Mouse (Mus musculus) embryonic facial prominence, embryonic 15.5 days (tissue): ENCODE data around the gene Gm17482. TPM values are rescaled to one million over a fixed set of nuclear protein-coding genes. Genes with fewer than 3 reads are reported as not detected.

Experiments used
- ATAC-seq: fragments of 200-750 bp; cut with Nextera tagmentation; 2 replicates; pipeline ENCODE4 v1.8.0; 2017; ENCODE audit warnings: low read depth, moderate TSS enrichment; ENCODE audit not compliant: insufficient number of reproducible peaks, low FRiP score, low TSS enrichment
- H3K27ac ChIP-seq: fragments of 300-500 bp; sonication (generic); replicated peaks from 2 replicates; pipeline ENCODE4 v1.5.1; 2015; ENCODE audit warnings: mild to moderate bottlenecking, inconsistent platforms
- H3K27me3 ChIP-seq: fragments of 300-500 bp; sonication (generic); 2 replicates; pipeline ENCODE4 v1.6.1; 2015; ENCODE audit warnings: inconsistent platforms
- H3K36me3 ChIP-seq: fragments of 300-500 bp; sonication (generic); 2 replicates; pipeline ENCODE4 v1.6.1; 2015; ENCODE audit warnings: mild to moderate bottlenecking, inconsistent platforms
- H3K4me1 ChIP-seq: fragments of 300-500 bp; sonication (generic); 2 replicates; pipeline ENCODE4 v1.6.1; 2015; ENCODE audit warnings: inconsistent platforms
- H3K4me2 ChIP-seq: fragments of 300-500 bp; sonication (generic); replicated peaks from 2 replicates; pipeline ENCODE4 v1.6.1; 2015; ENCODE audit warnings: mild to moderate bottlenecking, inconsistent platforms
- H3K4me3 ChIP-seq: fragments of 300-500 bp; sonication (generic); replicated peaks from 2 replicates; pipeline ENCODE4 v1.5.1; 2015; ENCODE audit warnings: mild to moderate bottlenecking, inconsistent platforms
- H3K9ac ChIP-seq: fragments of 300-500 bp; sonication (generic); 2 replicates; pipeline ENCODE4 v1.6.1; 2015; ENCODE audit warnings: inconsistent platforms
- H3K9me3 ChIP-seq: fragments of 300-500 bp; sonication (generic); replicated peaks from 2 replicates; pipeline ENCODE4 v1.6.1; 2016; ENCODE audit warnings: inconsistent platforms
- WGBS: fragments of 180-500 bp; shearing (Covaris S2); methylation state at CpG from one replicate; pipeline ENCODE4 v1.1.7; 2015; 5-methylcytosine and 5-hydroxymethylcytosine counted together
- polyA plus RNA-seq: library from polyadenylated mRNA; unstranded; fragments of >200 nt; fragmentation: Nextera tagmentation; extraction: Ambion mirVana; gene quantifications from 2 replicates; pipeline ENCODE4 v1.2.1, GENCODE M21; 2015

Gm17482 gene
- polyA plus RNA-seq, 1 experiment from 2014 or later: not detected

DNA sequence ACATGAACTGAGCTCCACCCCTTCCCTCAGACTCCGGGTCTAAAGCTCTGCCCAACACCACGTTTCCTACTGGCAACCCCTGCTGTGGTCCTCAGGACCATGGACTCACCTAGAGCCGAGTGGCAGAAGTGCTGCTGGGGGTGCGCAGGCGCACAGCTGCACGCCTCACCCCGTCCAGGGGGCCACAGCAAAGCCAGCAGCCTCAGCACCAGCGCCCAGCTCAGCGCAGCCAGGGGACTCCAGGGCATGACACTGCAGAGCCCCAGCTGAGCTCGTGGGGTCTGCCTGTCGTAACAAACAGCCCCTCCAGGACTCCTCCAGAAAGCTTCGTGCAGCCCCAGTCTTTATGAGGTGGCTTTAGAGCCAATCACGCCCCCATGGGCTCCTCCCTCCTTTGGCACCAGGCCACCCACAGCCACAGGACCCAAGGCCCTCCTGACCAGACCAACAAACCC is 24.4 kb downstream of the Gm17482 start:
- no peaks in the 10 kb centered on the region for H3K9me3 ChIP-seq
- no peak overlapping the region; the same call in 1 of the 2 replicates for H3K4me3 ChIP-seq
- peaks cover 5% of the 10 kb centered on the region for H3K4me1 ChIP-seq
- 7% methylated on average over 13 of the region's 13 CpGs for WGBS
- ATAC-seq: no peak
- H3K4me2 ChIP-seq: peak overlapping the region; percentile 42
- H3K9ac ChIP-seq: no peak overlapping the region
- H3K36me3 ChIP-seq: no peaks in the 10 kb centered on the region
- H3K27me3 ChIP-seq: no peaks in the 10 kb centered on the region
- no peak overlapping the region for H3K27ac ChIP-seq

DNA sequence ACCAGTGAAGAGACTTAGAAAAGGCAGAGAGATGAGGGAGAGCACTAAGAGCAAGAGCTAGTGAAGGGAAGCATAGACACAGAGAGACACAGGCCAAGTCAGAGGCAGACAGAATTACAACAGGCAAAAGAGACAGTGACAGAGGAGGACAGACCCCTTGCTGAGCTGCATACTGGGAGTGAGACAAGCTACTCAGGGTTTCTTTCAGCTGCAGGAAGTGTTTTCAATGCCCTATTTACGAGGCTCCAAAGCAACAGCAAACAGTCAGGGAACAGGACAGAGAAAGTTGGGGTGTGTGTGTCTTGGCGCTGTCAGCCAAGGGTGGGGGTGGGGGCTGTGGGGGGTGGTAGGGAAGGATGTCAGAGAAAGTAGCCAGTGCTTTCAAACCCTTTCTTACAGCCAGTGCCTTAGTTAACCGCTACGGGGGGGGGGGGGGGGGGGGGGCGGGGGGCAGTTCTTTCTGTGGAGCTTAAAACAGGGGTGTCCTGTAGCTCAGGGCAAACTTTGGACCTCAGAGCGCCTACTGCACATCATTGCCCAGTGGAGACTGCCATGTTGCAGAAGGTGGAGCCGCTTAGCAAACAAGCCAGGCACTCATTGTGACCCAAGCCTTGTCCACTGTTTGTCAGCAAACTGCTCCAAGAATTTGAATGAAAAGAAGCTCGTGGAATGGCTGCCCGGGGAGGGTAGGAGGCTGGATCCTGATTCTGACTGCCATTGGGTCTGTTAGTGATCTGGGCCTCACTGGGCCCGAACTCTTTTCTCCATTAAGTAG is 25.1 kb downstream of the Gm17482 start, which contains the start of gene Timp4:
Timp4 (minus strand) TSS at position 107 of the 775 bp plus-strand sequence.
- H3K27ac ChIP-seq: no peak within 1 kb of the TSS
- H3K9me3 ChIP-seq: no peaks in the 10 kb centered on the region
- H3K4me3 ChIP-seq: no peak within 1 kb of the TSS; the same call in 1 of the 2 replicates
- no peak for ATAC-seq
- no peak within 1 kb of the TSS for H3K9ac ChIP-seq
- H3K4me2 ChIP-seq: peak within 1 kb of the TSS; percentile 42
- no peaks in the 10 kb centered on the region for H3K27me3 ChIP-seq
- no peaks in the 10 kb centered on the region for H3K36me3 ChIP-seq
- peaks cover 5% of the 10 kb centered on the region for H3K4me1 ChIP-seq
- 36% methylated on average over 7 of the region's 10 CpGs for WGBS

DNA sequence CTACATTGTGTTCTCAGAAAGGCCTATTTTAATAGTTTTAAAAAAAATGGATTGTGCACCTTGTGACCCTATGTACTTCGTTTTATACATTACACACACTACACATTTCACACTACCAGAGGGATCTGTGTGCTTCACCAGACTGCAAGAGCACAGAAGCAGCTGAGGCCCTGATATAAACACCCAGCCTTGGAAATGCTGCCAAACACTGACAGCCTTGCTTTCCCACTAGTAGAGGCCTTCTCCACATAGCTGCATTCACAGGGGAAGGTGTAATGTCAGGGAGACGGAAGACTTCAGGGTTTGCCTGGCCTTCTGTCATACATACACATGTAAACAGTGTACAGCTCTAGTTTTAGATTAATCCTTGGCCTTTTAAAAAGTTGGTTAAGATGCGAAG is 28.0 kb downstream of the Gm17482 start:
- Histone ChIP-seq H3K27me3 (no peaks in the 10 kb centered on the region), H3K4me2 (no peak overlapping the region), H3K9me3 (no peaks in the 10 kb centered on the region), H3K27ac (no peak overlapping the region), H3K9ac (no peak overlapping the region), H3K4me3 (no peak overlapping the region), H3K4me1 (peaks cover 5% of the 10 kb centered on the region), H3K36me3 (no peaks in the 10 kb centered on the region)
- no peak for ATAC-seq
- 77% methylated on average over 3 of the region's 3 CpGs for WGBS

DNA sequence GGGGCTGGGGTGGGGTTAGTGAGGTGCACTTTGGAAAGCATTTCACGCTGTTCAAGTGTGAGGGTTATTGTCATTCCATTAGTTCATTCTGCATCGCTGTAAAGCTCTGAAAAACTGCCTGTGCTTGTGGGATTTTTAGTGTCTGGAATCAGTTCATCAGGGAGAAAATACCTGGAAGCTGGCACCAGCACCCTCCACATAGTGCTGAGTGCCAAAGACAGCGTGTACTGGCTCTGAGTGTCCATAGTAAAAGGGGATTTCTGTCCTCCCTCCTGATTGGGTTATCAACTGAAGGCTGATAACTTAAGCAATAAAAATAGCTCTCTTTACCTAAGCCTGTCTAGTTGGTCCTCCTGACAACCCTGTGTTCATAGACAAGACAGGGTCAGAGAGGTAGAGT is 33.4 kb downstream of the Gm17482 start:
- Histone ChIP-seq H3K36me3 (no peaks in the 10 kb centered on the region), H3K9me3 (no peaks in the 10 kb centered on the region), H3K4me2 (no peak overlapping the region), H3K4me1 (no peaks in the 10 kb centered on the region), H3K9ac (no peak overlapping the region), H3K27me3 (no peaks in the 10 kb centered on the region), H3K27ac (no peak overlapping the region), H3K4me3 (no peak overlapping the region)
- no peak for ATAC-seq
- WGBS: 89% methylated on average over 3 of the region's 3 CpGs

DNA sequence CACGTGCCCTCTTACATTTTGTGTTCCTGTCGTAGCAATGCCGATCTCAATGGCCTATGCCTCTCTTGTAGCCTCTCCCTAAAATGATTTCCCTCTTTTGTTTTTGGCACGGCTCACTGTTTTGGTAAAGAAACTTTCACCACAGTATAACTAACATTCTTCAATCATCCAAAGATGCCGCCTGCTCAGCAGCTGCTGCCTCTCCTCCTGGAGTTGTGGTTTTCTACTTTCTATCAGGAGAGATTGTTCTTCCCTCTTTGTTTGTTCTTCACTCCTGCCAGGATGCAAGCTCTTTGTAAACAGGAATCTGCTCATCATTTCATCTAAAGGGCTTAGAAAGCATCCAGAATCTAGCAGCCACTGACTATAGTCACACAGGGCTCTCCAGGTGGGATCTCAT is 39.6 kb downstream of the Gm17482 start:
- Histone ChIP-seq H3K9ac (no peak overlapping the region), H3K4me1 (peaks cover 5% of the 10 kb centered on the region; the same call in 1 of the 2 replicates), H3K4me3 (no peak overlapping the region), H3K9me3 (no peaks in the 10 kb centered on the region), H3K27ac (no peak overlapping the region), H3K36me3 (no peaks in the 10 kb centered on the region), H3K27me3 (no peaks in the 10 kb centered on the region), H3K4me2 (no peak overlapping the region)
- ATAC-seq: no peak
- 64% methylated on average over 5 of the region's 5 CpGs for WGBS

DNA sequence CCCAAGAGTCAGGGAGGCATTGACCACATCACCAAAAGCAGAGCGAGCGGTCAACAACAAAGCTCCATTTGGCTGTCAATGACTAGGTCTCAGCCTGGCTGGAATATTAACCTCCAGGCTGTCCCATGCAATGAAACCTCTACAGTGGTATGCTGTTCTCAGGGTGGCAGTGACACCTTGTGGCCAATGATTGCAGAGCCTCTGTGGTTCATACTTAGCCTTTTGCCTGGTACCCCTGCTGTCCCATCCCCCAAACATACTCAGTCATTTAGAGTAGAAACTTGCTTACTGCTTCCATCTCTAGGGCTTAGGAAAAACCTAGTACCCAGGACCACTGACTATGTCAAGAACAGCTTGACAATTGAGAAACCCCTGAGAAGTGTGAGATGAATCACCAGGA is 40.8 kb downstream of the Gm17482 start:
- ATAC-seq: no peak
- Histone ChIP-seq H3K4me1 (peaks cover 8% of the 10 kb centered on the region; the same call in 1 of the 2 replicates), H3K27ac (no peak overlapping the region), H3K9ac (no peak overlapping the region), H3K4me2 (no peak overlapping the region), H3K9me3 (no peaks in the 10 kb centered on the region), H3K36me3 (no peaks in the 10 kb centered on the region), H3K27me3 (no peaks in the 10 kb centered on the region), H3K4me3 (no peak overlapping the region)
- 49% methylated on average over 2 of the region's 2 CpGs for WGBS

DNA sequence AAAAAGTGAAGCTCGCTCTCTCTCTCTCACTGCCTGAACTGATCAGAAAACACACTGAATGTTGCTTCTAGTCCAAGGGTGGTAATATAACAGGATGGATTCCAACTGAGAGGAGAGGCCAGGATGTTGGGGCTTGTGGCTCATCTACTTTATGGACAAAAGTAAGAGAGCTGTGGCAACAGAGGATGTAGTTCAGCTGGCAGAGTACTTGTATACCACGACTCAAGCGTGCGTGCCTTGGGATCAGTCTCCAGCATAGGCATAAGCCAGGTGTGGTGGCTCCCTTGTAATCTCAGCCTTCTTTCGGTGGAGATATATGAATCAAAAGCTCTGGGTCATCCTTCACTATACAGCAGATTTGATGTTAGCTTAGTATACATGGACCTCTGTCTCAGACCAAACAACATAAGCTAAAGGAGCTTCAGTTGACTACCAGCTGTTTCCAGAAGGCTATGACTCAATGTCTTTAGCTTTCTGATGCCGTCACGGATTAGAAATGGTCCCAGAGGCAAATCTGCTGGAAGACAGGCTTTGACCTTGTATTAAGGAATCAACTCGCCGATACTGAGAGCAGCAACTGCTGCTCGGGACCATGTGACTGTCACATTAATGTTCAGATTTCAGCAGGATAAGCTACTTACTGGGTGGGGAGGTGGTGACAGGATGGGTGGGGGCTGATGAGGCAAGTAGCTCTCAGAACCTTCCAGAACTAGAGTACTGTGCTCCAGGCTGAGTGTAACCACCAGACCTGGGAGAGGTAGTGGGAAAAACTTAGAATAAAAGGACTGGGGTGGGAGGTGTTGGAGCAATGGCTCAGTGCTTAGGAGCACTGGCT is 41.6 kb downstream of the Gm17482 start:
- 73% methylated on average over 10 of the region's 10 CpGs for WGBS
- no peak overlapping the region for H3K27ac ChIP-seq
- H3K9ac ChIP-seq: no peak overlapping the region
- no peaks in the 10 kb centered on the region for H3K9me3 ChIP-seq
- no peaks in the 10 kb centered on the region for H3K27me3 ChIP-seq
- no peak overlapping the region for H3K4me3 ChIP-seq
- no peak overlapping the region for H3K4me2 ChIP-seq
- no peak for ATAC-seq
- peaks cover 8% of the 10 kb centered on the region; the same call in 1 of the 2 replicates for H3K4me1 ChIP-seq
- no peaks in the 10 kb centered on the region for H3K36me3 ChIP-seq

DNA sequence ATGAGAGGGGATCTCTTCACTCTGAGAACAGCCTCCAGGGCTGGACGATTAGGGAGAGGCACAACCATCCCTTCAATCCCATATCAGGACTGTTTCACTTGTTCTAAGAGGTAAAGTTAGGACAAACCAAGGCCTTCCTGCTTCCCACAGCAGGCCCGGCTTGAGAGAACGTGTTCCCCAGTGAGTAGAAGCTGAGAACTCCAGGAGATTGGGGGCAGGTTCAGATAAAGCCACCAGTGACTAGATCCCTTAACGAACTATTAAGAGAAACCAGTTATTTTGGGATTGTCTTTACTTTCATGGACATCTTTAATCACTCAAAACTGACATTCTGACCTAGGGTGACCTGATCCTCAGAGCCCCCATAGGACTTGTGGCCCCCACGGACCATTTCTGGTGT is 42.4 kb downstream of the Gm17482 start:
- Histone ChIP-seq H3K4me2 (no peak overlapping the region), H3K9ac (no peak overlapping the region), H3K4me3 (no peak overlapping the region), H3K4me1 (peaks cover 8% of the 10 kb centered on the region; the same call in 1 of the 2 replicates), H3K27ac (no peak overlapping the region), H3K9me3 (no peaks in the 10 kb centered on the region), H3K27me3 (no peaks in the 10 kb centered on the region), H3K36me3 (no peaks in the 10 kb centered on the region)
- ATAC-seq: no peak
- WGBS: 69% methylated on average over 5 of the region's 5 CpGs

DNA sequence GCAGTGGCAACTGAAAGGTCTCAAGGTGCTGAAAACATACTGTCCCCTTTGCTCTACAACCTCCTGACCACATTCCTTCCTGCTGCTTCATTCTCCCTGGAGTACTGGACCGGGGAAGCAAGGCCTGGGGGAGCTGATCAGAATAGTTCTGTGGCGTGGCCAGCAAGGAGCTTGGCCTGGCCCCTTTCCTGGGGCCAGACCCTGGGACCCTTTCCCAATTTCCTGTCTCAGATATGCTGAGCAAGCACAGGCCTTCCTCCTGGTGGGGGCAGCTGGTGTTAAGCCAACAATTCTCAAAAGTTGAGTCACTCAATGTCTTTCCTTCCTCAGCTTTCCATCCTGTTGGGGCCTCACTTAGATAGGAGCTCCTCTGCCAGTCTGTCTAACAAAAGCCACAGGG is 42.9 kb downstream of the Gm17482 start:
- 55% methylated on average over 2 of the region's 2 CpGs for WGBS
- peaks cover 8% of the 10 kb centered on the region; the same call in 1 of the 2 replicates for H3K4me1 ChIP-seq
- H3K36me3 ChIP-seq: no peaks in the 10 kb centered on the region
- no peak overlapping the region for H3K4me2 ChIP-seq
- H3K9ac ChIP-seq: no peak overlapping the region
- no peak overlapping the region for H3K27ac ChIP-seq
- no peak overlapping the region for H3K4me3 ChIP-seq
- H3K9me3 ChIP-seq: no peaks in the 10 kb centered on the region
- ATAC-seq: no peak
- H3K27me3 ChIP-seq: no peaks in the 10 kb centered on the region

DNA sequence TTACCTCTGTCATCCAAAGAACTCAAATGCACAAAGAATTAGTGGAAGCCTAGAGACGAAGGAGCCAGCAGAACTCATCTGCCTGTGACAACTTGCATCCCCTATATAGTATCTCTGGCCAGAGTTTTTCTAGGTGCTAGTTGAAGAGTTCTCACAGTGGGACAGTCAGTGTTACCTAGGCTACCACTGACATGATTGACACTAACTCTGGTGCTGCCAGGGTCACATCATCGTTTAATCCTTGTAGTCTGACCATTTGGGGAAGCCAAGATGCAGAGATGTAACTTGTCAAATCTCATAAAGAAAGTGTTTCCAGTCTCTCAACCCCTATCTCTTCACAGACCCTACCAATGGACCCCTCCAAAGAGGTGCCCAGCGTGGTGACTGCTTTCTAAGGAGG is 44.2 kb downstream of the Gm17482 start:
- WGBS: 65% methylated on average over 3 of the region's 3 CpGs
- Histone ChIP-seq H3K4me1 (peaks cover 8% of the 10 kb centered on the region; the same call in 1 of the 2 replicates), H3K4me3 (no peak overlapping the region), H3K9me3 (no peaks in the 10 kb centered on the region), H3K27me3 (no peaks in the 10 kb centered on the region), H3K9ac (no peak overlapping the region), H3K36me3 (no peaks in the 10 kb centered on the region), H3K27ac (no peak overlapping the region), H3K4me2 (no peak overlapping the region)
- ATAC-seq: no peak

DNA sequence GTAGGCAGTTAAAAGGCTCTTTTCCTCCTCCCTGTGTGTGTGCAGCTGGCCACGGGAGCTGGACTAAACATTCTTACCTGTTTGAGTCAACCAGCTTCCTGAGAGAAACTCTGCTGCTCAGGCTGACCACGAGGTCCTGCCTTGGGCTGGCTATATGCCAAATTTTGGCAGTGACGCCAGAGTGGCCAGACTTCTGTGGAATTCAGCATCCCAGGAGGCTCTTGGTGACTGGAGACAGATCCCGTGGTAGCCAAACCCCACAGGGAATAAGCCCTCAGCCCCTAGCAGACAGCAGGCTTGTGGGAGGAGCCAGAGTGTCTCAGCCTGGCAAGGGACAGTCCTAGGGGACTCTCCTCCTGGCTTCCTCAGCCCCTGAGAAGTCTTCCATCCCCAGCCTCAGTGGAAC is 44.7 kb downstream of the Gm17482 start:
- whole genome bisulfite sequencing: 14% methylated on average over 4 of the region's 4 CpGs
- peaks cover 7% of the 10 kb centered on the region; the same call in 1 of the 2 replicates for H3K4me1 ChIP-seq
- no peak for ATAC-seq
- no peaks in the 10 kb centered on the region for H3K9me3 ChIP-seq
- no peak overlapping the region for H3K27ac ChIP-seq
- H3K36me3 ChIP-seq: no peaks in the 10 kb centered on the region
- no peak overlapping the region for H3K9ac ChIP-seq
- no peak overlapping the region for H3K4me3 ChIP-seq
- no peak overlapping the region for H3K4me2 ChIP-seq
- no peaks in the 10 kb centered on the region for H3K27me3 ChIP-seq
